Mouse (Mus musculus): ENCODE measurements around the gene Cpsf3.

The Cpsf3 gene

DNA sequence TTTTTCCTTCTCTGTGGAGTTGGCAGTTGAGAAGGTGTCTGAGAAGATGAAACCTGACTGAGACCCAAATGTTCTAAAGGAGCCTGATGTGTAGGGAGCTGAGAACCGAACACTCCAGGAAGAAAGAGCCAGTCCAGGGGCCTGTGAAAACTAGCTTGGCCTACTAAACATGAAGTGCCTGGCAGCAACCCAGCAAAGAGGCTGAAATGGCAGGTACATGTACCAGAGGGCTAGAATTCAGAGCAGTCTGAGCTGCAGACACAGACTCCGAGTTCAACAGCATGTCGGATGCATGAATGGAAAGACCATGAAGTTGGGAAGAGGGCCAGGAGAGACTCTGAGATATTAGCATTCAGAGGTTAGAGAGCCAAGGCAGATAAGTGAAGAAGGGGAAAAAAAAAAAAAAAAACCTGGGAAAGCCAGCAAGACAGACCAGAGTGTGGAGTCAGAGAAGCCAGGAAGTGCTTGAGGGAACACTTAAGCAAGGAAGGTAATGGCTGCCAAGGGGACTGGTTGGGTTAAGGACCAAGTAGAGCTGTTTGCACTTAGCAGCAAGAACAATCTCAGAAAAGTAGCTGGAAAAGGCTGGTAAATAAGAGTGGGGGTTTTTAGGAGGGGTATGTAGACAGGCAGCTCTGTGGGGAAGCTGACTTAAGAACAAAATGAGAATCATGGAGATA lies 3.7 kb downstream of the Cpsf3 start:
- DNase-seq (ENCODE audit: low spot score in 2 of 2): no peak

DNA sequence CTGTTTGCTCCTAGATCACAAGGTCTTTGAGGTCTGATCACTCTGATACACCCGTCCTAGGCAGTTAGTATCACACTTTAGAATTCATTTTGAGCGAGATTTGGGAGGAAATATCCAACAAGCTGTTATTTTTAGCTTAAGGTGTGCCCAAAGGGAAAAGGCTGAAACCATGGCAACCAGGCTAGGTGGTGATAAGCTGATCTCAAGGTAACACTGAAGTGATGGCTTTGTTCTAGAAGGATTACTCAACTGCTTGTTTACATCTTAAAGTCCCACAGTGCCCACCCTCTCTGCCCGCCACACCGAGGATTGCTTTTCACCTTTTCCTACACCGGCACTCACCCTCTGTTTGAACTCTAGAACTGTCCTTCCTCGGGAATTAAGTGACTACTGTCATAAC lies 4.5 kb downstream of the Cpsf3 start:
- no peak for DNase-seq (ENCODE audit: low spot score in 2 of 2)

GRCm38 (mm10) chr12:21298856-21299255 lies 13.7 kb downstream of the Cpsf3 start:
- no peak for DNase-seq (ENCODE audit: low spot score in 2 of 2)

GRCm38 (mm10) chr12:21301324-21301723 lies 16.1 kb downstream of the Cpsf3 start:
- DNase-seq (ENCODE audit: low spot score in 2 of 2): no peak

DNA sequence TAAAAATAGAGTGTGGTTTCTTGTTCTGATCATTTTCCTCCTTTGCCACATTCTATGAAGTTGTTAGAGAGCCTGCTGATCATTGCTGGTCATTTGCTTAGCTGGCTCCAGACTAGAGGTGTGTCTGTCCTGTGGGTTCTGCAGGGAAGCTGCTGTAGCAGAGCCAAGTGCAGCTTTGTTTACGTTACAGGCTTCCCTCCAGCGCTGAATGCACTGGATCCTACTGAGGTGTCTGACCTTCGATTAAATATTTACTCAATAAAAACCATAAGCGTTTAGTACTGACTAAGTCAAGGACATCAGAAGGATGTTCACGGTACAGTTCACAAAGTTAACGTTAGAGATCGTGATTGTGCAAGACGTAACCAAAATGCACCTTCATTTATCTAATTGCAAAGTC lies 16.7 kb downstream of the Cpsf3 start:
- DNase-seq (ENCODE audit: low spot score in 2 of 2): no peak

- DNase-seq (ENCODE audit: low spot score in 2 of 2): no peak
These were observed 17.2 kb downstream of the Cpsf3 start for GRCm38 (mm10) chr12:21302361-21302783.

DNA sequence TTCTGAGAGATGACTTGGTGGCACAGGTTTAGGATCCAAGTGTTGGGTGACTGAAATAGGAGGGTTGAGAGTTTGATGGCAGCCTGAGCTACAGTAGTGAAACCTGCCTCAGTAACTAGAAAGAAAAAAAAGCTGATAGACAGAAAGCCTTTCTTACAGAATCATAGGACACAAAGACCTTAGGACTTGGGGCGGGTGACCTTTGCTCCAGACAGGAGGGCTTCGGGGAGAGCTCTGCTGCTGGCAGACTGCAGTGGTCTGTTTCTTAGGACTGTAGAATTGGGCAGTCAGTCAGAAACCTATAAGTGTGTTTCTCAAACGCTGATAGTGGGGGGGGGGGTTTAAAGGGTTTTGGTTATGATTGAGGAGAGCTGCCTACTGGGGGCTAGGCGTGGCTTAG lies 20.6 kb downstream of the Cpsf3 start:
- DNase-seq (ENCODE audit: low spot score in 2 of 2): no peak

DNA sequence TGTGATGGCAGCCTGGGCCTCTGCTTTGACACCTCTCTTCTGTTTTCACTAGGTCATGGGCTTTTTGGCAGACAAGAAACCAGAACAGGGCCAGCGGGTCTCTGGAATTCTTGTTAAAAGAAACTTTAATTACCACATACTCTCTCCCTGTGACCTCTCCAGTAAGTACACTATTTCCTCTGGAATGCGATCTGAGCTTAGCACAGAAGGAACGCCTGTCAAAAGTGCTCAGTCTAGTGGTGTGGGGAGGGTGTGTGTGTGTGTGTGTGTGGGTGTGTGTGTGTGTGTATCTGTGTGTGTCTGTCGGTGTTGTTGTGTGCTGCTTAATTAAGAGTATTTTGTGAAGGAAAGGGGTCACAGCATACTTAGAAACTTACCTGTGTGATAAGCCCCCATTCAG lies 21.5 kb downstream of the Cpsf3 start:
- no peak for DNase-seq (ENCODE audit: low spot score in 2 of 2)

DNA sequence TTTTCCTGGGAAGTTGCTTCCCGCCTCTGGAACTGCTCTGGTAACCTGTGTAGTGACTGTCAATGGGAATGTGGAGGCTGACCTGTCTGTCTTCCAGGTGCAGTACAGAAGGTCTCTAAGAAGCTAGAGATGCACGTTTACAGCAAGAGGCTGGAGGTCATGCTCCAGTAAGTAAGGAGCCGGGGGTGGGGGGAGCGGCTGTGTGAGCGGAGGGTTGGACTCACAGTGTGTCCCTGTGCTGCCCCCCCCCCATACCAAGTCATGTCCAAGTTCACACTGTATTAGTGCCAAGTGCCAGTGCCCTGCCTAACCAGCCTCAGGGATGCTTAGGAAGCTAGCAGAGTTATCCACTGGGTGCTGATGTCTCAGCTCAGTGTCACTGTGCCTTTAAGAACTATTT lies 27.0 kb downstream of the Cpsf3 start:
- DNase-seq (ENCODE audit: low spot score in 2 of 2): no peak

GRCm38 (mm10) chr12:21315923-21316868 lies 31.0 kb downstream of the Cpsf3 start, which contains the start of gene Iah1:
Iah1 (plus strand) TSS chr12:21316389.
- DNase-seq (ENCODE audit: low spot score in 2 of 2): peak; percentile 76 to 86

- no peak for DNase-seq (ENCODE audit: low spot score in 2 of 2)
These were observed 31.7 kb downstream of the Cpsf3 start for GRCm38 (mm10) chr12:21316869-21317265.

- DNase-seq (ENCODE audit: low spot score in 2 of 2): peak; percentile 66 to 80
These were observed 33.1 kb downstream of the Cpsf3 start for GRCm38 (mm10) chr12:21318143-21318895.

DNA sequence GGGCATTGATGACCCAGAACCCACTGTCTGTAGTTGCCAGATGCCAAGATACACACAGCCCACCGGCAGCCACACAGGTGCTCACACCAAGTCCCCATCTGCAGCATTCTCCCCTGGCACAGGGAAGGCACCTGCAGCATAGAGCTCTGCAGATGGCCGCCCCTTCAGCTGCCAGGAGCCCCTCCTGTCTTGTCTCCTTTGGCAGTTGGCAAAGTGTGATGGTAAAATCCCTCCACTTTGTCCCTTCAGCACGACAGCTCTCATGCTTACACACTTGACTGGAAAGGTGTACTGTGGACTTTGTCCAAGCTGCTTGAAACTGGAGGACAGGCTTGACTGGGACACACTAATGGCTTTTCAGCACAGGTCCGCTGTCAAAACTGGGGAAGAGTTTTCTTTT lies 35.1 kb downstream of the Cpsf3 start:
- no peak for DNase-seq (ENCODE audit: low spot score in 2 of 2)

DNA sequence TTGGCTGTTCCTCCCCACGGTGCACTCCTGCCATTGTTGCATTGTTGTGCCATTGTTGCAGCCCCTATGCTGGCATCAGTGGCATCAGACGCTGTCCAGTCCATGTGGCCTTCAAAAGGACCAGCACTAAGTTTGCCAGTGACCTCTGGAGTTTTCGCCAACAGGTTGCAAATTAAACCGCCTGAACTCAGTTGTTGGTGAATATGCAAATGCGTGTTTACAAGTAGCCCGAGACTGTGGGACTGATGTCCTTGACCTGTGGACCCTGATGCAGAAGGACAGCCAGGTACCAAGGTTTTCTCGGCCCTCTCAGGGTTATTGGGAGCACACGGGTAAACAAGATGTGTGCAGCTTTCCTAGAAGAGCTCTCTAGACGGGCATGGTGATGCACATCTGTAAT lies 36.0 kb downstream of the Cpsf3 start:
- no peak for DNase-seq (ENCODE audit: low spot score in 2 of 2)

GRCm38 (mm10) chr12:21322296-21322695 lies 37.1 kb downstream of the Cpsf3 start:
- DNase-seq (ENCODE audit: low spot score in 2 of 2): no peak

DNA sequence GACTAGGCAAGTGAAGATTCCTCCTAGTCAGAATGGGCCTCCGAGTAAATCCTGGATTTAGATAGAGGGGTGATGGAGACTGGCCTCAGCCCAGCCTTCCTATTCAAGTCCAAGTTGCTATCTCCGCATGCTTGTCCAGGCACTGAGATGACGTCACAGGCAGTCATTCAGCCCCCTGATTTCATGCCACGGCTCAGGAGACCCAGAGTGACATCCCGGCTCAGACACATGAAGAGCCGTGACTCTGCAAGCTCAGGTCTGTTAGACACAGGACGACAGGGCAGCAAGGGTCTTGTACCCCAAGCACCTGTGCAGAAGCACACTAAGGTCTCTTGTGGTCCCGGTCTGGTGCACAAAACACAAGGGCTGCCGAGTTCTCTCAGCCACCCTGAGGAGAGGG lies 37.7 kb downstream of the Cpsf3 start:
- no peak for DNase-seq (ENCODE audit: low spot score in 2 of 2)

- DNase-seq (ENCODE audit: low spot score in 2 of 2): no peak
These were observed 38.9 kb downstream of the Cpsf3 start for GRCm38 (mm10) chr12:21324101-21324500.

GRCm38 (mm10) chr12:21325266-21325665 lies 40.1 kb downstream of the Cpsf3 start:
- DNase-seq (ENCODE audit: low spot score in 2 of 2): no peak

GRCm38 (mm10) chr12:21326325-21326724 lies 41.1 kb downstream of the Cpsf3 start:
- DNase-seq (ENCODE audit: low spot score in 2 of 2): no peak

DNA sequence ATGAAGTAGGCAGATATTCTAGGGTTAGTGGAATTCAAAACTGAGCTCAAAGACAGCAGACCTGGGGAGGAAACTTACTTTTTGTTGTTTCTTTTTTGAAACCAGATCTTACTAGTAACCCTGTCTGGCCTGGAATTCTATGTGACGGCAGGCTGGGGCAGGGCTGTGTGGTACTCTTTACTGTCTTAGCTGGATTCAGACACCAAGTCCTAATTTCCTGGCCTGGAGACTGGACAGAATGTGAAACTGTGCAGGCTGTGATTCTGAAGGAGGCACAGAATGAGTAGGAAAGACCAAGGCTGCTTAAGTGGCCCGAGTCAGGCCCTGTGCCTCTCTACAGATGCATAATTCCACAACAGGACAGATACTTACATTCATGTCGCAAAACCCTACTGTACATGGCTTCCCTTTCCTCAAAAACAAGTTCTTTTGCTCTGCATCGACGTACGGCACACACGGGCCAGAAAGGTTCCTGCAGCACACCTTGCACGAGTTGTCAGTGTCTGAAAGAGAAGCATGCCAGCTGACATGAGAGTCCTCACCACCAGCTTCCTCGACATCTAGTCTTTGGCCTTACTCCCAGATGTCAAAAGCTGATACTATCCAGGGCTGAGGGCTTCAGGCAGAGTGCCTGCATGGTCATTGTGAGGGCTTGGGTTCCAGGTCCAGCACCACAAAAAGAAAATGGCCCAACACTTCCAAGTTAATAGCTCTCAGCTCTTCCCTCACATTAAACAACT lies 44.6 kb downstream of the Cpsf3 start:
- no peak for DNase-seq (ENCODE audit: low spot score in 2 of 2)

DNA sequence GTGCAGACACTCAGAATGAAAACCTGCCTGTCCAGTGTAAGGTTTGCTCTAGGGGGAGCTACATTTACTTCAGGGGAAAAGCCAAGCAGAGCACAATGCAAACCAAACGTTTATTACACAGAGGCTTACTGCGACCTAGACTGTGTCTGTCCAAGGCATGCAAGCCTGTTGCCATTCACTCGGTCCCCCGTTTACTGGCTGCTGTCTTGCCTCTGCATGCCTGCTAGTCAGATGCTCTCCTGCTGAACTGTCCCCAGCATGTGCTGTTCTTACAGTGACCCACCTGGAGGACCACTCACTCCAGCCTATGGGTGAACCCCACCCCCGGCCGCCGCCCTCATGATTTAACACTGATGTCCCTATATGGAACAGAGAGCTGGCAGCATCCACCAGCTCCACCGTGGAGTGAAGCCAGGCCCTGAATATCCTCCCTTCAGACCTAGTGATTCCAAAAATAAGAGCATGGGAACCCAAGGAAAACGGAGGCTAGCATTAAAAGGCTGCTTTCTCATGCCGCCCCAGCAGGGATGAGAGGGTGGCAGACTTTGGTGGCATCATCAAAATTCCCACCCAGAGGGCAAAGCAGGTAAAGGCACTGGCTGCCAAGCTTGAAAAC lies 45.9 kb downstream of the Cpsf3 start:
- DNase-seq (ENCODE audit: low spot score in 2 of 2): no peak
